Mouse (Mus musculus) c-Kit-positive CD71-positive TER-119-negative erythroid progenitor cells, embryonic 14.5 days (primary cell): ENCODE measurements at regions not wholly inside any gene's neighbourhood (a gene's known extent, or its start where the extent isn't known, plus 50 kb on each side); places are given as distances from the start of the nearest gene placed in this dataset.

ENCODE experiments used
- DNase-seq: peaks from one replicate; pipeline ENCODE4 v3.0.0-alpha.2; 2013; ENCODE audit warnings: low read depth

- DNase-seq, result no peak
Measured at GRCm38 (mm10) chr3:149104080-149104479, 113.7 kb upstream of the Adgrl2 start.

GRCm38 (mm10) chr3:149103469-149103868 is 113.1 kb upstream of the Adgrl2 start:
- DNase-seq, result no peak

- DNase-seq, result no peak
Measured at GRCm38 (mm10) chr3:149102846-149103245, 112.5 kb upstream of the Adgrl2 start.

GRCm38 (mm10) chr3:149101785-149102184 is 111.4 kb upstream of the Adgrl2 start:
- DNase-seq, result no peak

DNA sequence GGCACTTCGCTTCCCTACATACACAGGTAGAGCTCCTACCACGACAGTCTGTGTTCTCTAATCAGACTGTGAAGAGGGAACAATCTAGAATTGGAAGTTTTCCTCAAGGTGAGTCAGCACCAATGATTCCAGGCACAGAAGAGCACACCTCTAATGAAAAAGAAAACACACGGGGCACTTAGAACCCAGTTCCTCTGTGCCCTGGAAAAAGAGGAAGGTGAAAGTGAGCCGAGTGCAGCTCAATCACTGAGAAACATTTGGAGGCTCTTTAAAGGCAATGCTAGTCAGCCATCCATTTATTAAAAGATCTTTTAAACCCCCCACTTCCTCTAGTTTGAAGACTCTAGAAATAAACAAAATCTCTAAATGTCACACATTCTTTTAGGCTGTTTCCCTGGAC is 108.4 kb upstream of the Adgrl2 start:
- DNase-seq, result no peak

- no peak for DNase-seq
Measured at GRCm38 (mm10) chr3:149097026-149097425, 106.7 kb upstream of the Adgrl2 start.

DNA sequence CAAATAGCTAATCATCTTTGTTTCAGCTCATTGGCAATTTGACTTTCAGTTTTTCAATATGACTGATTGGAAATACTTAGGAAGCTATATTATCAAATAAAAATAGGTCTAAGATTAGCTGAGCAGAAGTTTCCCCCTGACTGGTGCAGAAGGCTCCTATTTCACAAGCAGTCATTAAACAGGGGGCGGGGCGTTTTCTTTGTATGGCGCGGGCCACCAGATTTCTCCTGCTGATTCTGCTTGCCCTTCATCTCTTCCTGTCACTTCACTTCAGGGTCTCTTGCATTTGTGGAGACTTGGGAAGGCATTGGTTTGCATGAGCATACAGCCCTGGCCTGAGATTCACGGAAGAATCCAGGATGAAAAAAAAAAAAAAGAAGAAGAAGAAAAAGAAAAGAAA is 102.3 kb upstream of the Adgrl2 start:
- no peak for DNase-seq

- DNase-seq, result no peak
Measured at GRCm38 (mm10) chr3:149090103-149090502, 99.7 kb upstream of the Adgrl2 start.

DNA sequence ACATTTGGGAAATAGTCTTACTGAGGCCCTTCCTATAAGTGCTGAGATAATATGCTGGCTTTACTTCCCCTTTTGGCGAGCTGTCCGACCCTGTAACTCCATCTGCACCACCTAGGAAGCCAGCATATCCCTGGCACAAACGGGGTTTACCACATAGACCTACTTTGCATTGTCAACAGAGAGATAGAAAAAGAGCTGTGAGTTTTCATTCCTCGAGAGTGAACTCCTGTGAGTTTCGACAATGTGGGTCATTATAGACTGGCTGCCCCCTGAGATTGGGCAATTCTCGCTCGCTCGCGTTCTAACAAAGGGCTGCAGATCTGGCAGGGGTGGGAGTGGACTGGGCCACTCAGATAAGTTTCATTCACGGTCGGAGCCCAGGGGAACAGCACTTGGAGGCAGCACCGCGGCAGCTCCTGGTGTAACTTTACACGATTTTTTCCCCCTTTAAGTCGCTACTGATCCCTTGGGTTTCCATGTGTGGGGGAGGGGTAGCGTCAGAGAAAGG is 98.3 kb upstream of the Adgrl2 start:
- DNase-seq, result no peak

DNA sequence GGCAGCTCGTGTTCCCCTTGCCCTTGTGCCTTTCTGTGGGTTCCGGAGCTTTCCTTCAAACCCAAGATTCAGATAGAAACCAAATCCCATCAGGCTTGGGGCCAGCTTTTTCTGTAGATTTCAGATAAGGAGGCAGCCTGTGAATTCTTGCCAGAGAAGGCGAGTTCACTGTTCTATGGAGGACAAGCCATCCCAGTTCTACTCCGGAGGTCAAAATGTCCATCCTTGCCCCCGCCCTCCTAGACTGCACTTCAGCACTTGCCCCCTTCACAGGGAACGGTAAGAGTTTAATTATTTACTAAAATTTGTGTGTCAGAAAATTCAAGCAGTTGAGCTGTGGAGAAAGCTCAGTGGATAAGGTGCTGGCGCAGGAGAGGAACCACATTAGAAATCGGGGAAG is 97.1 kb upstream of the Adgrl2 start:
- DNase-seq, result no peak

DNA sequence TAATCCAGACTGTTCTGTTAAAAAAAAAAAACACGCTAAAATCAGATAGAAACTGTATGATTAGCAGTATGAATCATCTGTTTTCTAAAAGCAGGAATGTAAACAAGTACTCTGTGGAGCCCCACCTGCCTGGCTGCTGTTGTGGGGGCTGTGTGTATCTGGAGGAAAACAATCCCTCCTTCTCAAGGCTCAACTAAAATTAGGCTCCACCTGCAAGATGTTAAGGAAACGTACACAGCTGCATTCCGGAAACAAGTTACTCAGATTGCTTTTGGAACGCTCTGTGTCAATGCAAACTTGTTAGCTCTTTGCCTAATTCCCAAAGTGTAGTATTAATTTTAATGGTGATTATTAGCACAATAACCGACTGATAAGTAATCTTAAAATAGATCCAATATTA is 96.3 kb upstream of the Adgrl2 start:
- no peak for DNase-seq

DNA sequence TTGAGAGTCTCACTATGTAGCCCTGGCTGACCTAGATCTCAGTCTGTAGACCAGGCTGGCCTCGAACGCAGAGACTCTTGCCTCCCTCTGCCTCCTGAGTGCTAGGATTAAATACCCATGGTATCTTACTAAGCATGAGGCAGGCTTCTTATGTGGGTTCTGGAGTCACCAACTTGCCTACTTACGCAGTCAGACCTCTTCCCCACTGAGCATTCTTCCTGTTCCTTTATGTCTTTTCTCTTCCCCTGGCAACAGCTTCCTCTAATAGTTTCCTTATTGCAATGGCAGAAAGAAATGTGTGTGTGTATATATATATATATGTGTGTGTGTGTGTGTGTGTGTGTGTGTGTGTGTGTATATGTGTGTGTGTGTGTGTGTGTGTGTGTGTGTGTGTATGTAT is 95.7 kb upstream of the Adgrl2 start:
- no peak for DNase-seq

- DNase-seq, result no peak
Measured at GRCm38 (mm10) chr3:149084861-149085598, 94.7 kb upstream of the Adgrl2 start.

DNA sequence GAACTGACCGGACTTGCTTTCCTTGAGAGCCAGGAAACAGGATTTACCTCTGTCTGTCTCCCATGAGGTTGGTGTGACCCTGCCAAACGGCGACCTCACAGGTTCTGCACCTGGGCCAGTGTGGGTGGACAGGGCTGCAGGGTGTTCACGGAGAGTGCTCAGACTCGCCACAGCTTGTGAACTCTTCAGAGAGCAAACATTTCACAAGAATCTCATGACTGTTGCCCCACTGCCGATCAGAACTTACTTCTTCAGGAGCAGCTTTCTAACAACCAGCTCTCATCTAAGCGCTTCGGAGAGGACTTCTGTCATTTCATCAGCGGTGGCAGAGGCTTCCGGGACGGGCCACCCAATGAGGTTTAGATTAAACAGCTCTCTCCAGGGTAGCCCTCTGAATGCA is 93.0 kb upstream of the Adgrl2 start:
- no peak for DNase-seq

- no peak for DNase-seq
Measured at GRCm38 (mm10) chr3:149078881-149079280, 88.5 kb upstream of the Adgrl2 start.

- no peak for DNase-seq
Measured at GRCm38 (mm10) chr3:149076928-149077551, 86.7 kb upstream of the Adgrl2 start.

- no peak for DNase-seq
Measured at GRCm38 (mm10) chr3:149075488-149075851, 85.1 kb upstream of the Adgrl2 start.

DNA sequence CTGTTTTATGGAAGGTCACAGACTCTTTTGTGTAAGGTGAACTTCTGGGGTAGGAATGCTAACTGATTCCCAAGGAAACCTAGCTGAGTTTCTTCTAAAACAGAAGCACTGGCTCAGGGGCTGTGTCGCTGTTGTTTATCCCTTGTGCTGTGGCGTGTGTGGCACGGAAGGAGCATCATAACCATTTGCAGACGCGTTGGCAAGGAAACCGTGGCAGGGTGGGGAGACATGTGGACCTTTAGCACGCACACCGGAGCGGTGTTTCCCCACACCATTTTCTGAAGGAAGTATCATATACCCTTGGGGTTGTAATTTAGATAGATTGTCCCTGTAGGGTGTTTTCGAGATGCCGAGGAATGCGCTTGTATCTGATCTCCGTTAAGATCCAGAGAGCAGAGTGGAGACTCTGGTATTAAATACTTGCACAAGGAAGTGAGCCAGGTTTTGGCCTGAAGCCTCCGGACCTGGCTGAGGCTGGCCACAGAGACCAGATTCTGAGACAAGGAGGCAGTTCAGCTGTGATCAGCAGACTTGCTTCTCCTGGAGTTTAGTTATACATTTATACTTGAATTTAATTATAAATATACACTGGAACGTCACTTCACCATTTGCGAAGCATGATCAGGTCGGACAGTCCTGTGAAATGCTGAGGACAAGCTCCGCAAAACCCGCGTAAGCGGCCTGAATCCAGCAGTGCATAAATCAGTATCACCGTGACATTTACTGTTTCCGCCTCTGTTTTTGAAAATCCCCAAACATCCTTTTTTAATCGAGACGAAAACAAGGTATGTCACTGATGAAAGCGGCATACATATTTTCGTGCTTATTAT is 84.5 kb upstream of the Adgrl2 start:
- no peak for DNase-seq

DNA sequence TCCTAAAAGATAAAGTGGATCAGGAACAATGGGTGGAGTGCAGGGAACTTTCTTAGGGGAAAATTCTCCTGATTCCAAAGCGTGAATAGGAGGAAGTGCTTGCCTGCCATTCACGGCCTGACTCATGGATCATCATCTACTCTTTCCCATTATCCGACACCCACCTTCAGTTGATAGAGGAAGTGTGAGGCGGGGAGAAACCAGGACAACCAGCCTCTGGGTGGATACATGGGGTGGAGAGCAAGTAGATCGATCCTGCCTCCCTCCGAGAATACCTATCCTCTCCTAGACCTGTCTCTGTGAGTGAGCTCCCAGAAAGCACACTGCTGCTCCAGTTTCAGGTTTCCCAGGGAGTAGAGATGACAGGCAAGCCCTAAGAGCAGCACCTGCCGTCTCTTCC is 79.8 kb upstream of the Adgrl2 start:
- no peak for DNase-seq

DNA sequence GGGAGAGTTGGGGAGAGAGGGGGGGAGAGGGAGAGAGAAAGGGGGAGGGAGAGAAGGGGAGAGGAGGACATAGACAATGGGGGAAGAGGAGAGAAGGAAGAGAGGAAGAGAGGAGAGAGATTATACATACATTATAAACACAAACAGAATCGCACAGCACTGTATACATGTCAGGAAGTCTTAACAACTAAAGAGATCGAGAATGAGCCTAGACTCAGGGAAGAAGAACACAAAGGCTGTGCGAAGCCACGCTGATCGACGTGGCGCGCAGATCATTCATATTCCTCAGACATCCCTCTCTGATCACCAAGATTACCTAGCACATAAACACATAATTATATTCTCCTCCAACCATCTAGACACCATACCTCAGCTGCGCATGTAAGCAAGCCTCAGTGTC is 79.1 kb upstream of the Adgrl2 start:
- DNase-seq, result no peak

DNA sequence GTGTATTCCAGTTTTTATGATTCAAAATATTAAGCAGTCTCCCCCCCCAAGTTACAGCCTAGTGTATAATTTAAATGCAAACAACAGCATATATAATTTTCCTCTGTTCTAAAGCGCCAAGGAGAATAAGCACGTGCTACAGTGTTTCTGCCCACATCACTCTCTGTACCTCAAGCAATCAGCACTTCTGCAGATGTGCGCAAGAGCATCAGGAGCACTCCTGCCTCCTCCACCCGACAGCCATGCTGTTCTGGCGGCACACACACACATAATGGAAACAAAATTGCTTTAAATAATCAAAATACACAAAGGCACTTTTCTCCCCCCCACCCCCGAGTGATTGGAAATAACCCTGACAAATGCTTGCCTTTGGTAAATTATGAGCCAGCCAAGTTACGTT is 78.5 kb upstream of the Adgrl2 start:
- no peak for DNase-seq

- no peak for DNase-seq
Measured at GRCm38 (mm10) chr3:149067758-149068157, 77.4 kb upstream of the Adgrl2 start.

- no peak for DNase-seq
Measured at GRCm38 (mm10) chr3:149055077-149055476, 64.7 kb upstream of the Adgrl2 start.
